Mouse (Mus musculus) left cerebral cortex, adult 2 months (tissue): Measurements from ENCODE around the gene Gpr3. TPM values are rescaled to one million over a fixed set of nuclear protein-coding genes. Genes with fewer than 3 reads are reported as not detected.

ENCODE experiments used
- DNase-seq, 2 experiments: peaks; one replicate each; pipeline ENCODE4 v3.0.0; 2021 to 2022; ENCODE audit warnings: low spot score in 2 of 2, mixed read lengths in 1 of 2; ENCODE audit errors: extremely low spot score in 1 of 2
- H3K27ac ChIP-seq: fragments of 200-600 bp; 2 replicates; pipeline ENCODE4 v1.8.1; 2022
- H3K4me3 ChIP-seq: fragments of 200-600 bp; 2 replicates; pipeline ENCODE4 v1.8.1; 2022
- CTCF ChIP-seq: fragments of 200-600 bp; IDR thresholded peaks from 2 replicates; pipeline ENCODE4 v1.8.1; 2022; ENCODE audit warnings: antibody characterized with exemption, mild to moderate bottlenecking, moderate library complexity
- intact Hi-C: fragments of 180-260 bp; cut with DNase I; formaldehyde crosslinking; loops from one replicate; pipeline ENCODE4 v1.15.1; 2025
- total RNA-seq, 2 experiments: library from RNA; stranded (reverse); gene quantifications; 2 replicates each; pipeline ENCODE4 v1.2.3; 2021

Gene Gpr3
- total RNA-seq, 2 experiments from 2014 or later = 12.5 to 15.6 TPM

DNA sequence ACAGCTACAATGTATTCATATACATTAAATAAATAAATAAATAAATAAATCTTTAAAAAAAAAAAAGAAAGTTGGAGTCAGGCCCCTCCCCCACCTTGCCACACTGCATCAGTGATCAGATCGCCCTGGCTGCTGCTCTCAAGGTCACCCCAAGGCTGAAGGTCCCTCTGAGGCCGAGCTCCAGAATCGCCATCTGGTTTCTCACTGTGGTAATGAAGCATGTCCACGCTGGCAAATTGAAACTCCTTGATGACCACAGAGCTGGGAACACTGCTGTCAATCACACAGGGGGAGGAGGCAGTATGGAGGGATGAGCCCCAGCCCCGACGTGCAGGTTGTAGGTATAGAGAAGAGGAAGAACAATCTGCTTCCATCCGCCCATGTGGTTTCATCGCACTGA, 15.3 kb upstream of the Gpr3 start:
- TF ChIP-seq CTCF = no peak
- intact Hi-C loops = no loop called here
- H3K27ac ChIP-seq = no peak overlapping the region

DNA sequence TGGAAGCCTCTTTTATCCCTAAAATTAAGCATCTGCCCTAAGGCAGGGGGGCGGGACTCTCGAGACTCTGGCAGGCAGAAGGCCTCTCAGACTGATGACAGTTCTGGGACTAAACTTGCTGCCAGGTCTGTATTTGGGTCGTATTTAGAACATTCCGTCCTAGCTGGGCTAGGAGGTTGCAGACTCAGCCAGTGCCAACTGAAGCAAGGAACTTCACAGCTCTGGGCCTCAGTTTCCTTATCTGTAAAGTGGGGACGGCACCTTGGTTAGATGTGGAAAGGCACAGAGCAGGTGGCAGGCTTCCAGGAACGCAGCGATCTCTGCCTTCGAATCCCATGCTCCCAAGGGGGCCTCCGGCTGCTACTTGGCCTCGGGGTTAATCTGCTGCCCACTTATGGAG, 13.7 kb upstream of the Gpr3 start:
- no peak overlapping the region for H3K4me3 ChIP-seq
- intact Hi-C loops = no loop called here
- no peak for TF ChIP-seq CTCF

More for the DNA sequence above, 15.3 kb upstream of the Gpr3 start:
- no peak overlapping the region for H3K4me3 ChIP-seq
- no peak for DNase-seq

DNA sequence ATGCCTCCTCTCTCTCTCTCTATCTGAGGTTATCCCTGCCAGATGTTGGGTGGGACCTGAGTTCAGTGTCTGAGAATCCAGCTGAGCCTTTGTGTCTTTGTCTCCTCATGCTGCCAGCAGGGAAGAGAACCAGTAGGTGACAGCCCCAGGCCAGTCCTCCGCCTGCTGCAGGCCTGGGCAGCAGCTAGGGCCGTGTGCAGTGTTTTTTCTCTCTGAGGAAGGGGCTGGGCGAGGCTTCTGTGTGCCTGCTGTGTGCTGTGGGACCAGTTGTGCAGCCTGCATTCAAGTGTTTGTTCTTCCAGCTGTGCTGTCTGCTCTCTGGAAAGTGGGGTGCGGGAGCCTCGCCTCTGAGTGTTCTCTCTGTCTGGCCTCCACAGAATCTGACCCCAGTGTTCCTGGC, 11.5 kb upstream of the Gpr3 start:
- TF ChIP-seq CTCF = no peak
- Histone ChIP-seq H3K4me3 (no peak overlapping the region), H3K27ac (no peak overlapping the region)
- DNase-seq = no peak
- intact Hi-C loops = no loop called here

More for the DNA sequence above, 13.7 kb upstream of the Gpr3 start:
- DNase-seq = no peak
- H3K27ac ChIP-seq = no peak overlapping the region

DNA sequence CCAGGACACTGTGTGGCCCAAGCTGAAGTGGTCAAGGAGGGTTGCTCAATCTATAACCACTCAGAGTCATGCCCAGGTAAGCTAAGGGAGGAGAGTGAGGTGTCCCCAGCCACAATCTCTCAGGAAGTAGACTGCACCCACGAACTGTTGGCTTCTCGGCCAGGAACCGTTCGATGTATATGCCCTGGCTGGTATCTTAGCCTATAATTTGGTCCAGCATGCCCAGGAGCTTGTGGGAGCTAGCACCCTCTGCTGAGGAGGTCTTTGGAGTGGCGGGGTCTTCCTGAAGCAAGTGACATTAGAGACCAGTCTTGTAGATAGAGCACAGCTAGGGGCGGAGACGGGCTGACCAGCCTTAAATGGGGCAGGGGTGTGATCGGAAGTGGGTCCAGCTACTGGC, 9.4 kb upstream of the Gpr3 start:
- H3K27ac ChIP-seq = no peak overlapping the region
- no peak for TF ChIP-seq CTCF
- intact Hi-C loops = no loop called here
- DNase-seq = no peak
- H3K4me3 ChIP-seq = no peak overlapping the region

DNA sequence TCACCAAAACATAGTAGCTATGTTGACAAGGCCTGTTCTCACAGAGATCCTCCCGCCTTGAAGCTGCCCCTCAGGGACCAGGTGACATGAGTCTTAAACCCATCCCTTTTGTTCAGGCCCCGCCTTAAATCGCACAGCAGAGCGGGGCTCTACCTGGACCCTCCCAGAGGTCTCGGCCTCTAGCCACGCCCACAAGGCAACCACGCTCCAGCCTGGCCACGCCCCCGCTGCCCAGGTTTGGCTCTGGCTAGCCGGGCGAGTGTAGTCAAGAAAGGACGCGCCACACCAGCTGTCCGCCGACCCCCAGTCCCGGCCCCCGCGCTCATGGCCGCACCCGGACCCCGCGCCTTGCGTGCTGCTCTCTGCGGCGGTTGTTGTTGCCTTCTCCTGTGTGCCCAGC, 8.3 kb upstream of the Gpr3 start:
- no peak for TF ChIP-seq CTCF
- H3K27ac ChIP-seq = no peak overlapping the region
- no peak overlapping the region for H3K4me3 ChIP-seq
- intact Hi-C loops = no loop called here
- DNase-seq = no peak

DNA sequence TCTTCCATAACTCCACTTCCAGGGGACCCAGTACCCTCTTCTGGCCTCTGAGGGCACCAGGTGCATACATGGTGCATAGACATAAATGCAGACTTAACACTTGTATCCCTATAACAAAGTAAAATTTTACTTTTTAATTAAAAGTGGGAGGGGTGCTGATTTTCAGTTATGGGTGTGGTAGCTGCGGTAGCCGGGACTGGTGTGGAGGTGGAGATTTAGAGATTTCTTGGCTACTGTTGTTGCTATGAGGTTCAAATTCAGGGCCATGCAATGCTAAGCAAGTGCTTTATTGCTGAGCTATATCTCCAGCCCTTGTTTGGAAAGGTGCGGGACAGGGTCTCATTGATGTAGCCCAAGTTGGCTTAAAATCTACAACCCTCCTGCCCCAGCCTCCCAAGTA, 6.4 kb upstream of the Gpr3 start:
- DNase-seq = no peak
- no peak overlapping the region for H3K27ac ChIP-seq
- intact Hi-C loops = no loop called here

DNA sequence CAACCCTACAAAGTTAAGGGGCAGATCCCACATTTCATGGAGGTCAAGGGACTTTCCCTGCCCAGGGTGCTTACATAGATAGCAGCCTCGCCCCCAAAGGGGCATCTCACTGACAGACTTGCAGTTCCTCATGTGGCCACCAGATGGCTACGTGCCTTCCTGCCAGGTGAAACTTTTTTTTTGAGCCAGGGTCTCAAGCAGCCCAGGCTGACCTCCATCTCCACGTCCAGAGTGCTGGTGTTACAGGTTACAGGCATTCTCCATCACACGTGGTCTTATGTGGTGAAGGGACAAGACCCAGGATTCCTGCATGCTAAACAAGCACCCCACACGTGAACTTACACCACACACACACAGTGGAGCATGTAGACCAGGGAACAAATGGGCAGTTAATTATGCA, 5.3 kb upstream of the Gpr3 start:
- intact Hi-C loops = no loop called here
- DNase-seq = peak in 1 of 2 experiments; percentile 59
- TF ChIP-seq CTCF = peak; percentile 89
- Histone ChIP-seq H3K4me3 (no peak overlapping the region), H3K27ac (no peak overlapping the region)

More for the DNA sequence above, 6.4 kb upstream of the Gpr3 start:
- no peak overlapping the region for H3K4me3 ChIP-seq
- no peak for TF ChIP-seq CTCF

DNA sequence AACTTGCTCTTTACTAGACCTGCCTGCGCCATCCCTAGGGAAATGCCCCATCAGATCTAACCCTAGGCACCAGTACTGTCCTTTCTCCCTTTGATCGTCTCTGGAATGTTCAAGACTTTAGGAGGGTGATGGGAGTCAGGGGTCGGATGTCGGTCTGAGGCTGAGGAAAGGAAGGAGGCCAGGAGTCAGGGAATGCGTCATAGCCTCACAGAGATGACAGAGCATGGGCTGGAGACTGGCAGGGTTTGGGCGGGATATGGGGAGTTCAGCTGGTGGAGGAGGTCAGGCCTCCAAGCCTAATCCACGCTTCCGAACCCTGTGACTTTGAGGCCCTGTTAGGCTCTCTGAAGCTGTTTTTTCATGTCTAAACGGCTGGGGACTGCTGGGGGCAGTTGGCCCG, 1.3 kb upstream of the Gpr3 start:
- TF ChIP-seq CTCF = no peak
- peak overlapping the region; percentile 21 for H3K27ac ChIP-seq
- DNase-seq = no peak
- H3K4me3 ChIP-seq = peak overlapping the region; percentile 83; the same call in 1 of the 2 replicates
- intact Hi-C loops = loop anchor here (2.0 to 5.0 kb wide), 3 partner anchors 85 to 276 kb away; partner anchors contain the start of gene Ahdc1

DNA sequence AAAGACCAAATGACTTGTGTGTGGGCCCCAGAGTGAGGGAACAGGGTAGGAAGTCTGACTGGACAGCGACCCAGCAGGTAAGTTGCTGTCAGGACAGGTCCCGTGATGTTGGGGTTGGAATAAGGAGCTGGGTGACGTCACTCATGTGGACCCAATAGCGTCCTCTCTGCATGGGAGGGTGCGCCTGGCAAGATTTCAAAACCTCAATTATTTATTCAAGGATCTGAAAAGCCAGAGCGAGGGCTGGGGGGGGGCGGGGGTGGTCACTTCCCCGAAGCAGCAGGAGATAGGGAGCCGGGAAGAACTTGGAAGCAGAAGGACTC, 893 bp upstream of the Gpr3 start:
- TF ChIP-seq CTCF = no peak; the same call in 1 of the 2 replicates
- no peak for DNase-seq
- peak overlapping the region; percentile 83 for H3K4me3 ChIP-seq
- intact Hi-C loops = loop anchor here (2.0 to 5.0 kb wide), 3 partner anchors 86 to 276 kb away; partner anchors contain the start of gene Ahdc1
- H3K27ac ChIP-seq = peak overlapping the region; percentile 73

DNA sequence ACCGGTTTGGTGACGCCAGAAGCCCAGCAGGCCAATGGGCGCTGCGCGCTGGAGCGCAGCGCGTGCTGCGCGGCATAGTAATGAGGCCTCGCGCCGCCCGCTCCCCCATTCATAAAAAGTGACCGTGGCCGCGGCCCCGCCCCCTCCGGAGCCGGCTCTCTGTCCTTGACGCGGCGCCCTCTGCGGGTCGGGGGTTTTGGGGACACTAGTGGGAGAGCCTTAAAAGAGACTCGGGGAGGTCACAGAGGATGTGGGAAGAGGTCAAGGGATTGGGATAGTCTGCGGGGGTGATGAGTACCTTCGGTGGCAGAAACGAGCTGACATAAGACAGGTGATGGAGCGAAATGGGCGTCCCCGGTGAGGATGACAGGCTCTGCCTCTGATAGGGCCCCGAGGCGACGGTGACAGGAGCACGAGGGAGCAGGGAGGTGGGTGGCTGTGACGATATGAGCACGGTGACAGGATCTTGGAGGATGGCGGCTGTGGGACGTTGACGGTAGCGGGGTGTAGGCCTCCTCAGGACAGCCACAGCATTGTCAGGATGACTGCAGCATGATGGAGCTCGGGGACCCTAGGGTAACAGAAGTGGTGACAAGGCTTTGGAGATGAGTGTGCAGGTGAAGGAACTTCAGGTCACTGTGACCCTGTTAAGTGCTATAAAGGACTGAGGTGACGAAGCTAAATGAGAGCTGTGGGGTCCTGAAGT, 379 bp upstream of the Gpr3 start:
- intact Hi-C loops = loop anchor here (2.0 to 5.0 kb wide), 3 partner anchors 86 to 275 kb away; partner anchors contain the start of gene Ahdc1
- TF ChIP-seq CTCF = peak; percentile 36
- DNase-seq = peak; percentile 83 to 87
- Histone ChIP-seq H3K4me3 (peak overlapping the region; percentile 83), H3K27ac (peak overlapping the region; percentile 86)

DNA sequence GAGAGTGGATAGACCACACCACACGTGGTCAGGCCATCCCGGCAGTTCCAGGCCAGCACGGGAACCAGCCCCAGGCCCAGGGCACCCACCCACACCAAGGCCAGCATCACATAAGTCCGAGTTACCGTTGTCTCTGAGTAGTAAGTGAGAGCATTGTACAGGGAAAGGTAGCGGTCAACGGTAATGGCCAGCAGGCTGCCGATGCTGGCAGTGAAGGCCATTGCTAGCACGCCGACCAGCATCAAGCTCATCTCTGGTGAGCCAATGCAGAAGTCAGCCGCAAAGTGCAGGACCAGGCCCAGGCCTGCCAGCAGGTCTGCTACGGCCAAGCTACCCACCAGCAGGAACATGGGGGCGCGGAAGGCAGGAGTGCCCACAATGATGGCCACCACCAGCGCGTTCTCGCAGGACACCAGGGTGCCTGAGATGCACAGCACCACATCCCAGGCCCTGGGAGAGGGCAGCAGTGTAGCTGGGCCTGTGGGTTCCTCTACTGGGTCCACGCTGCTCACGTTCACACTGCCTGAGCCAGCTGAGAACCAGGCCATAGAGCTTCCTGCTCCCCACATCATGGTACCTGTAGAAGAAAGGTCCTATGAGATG, 1.4 kb downstream of the Gpr3 start:
- intact Hi-C loops = loop anchor here (5.0 kb wide), 1 partner anchor 274 kb away; no protein-coding TSS in a partner anchor
- Histone ChIP-seq H3K27ac (no peak overlapping the region), H3K4me3 (no peak overlapping the region)
- no peak for TF ChIP-seq CTCF
- DNase-seq = no peak

DNA sequence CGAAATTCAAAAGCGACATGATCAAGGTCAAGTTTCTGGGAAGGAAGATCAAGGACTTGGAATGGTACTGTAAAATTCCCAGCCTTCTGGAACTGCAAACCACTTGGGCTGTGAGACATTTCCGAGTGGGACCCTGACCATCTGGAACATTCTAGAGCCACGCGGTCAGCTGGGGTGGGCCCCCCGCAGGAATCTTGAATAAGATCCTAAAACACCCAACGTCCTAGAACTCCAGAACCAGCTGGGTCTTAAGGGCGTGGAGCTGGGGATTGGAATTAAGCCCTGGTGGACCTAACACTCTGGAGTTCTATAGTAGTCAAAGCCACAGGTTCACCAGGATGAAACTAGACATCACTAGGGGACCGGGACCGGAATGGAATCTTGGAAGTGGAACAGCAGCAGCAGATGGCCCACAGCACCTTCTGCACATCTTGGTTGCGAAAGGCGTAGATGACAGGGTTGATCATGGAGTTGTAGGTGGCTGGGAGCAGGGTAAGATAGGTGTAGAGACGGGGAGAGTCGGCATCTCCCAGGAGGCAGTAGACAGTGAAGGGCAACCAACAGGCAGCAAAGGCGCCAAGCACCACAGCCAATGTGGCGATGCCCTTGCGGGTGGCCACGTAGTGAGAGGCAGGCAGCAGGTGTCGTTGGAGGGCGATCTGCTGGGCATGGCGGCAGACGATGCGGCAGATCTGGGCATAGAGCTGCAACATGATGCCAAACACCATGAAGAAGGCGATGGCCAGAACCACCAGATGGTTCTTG, 2.1 kb downstream of the Gpr3 start:
- DNase-seq = no peak
- intact Hi-C loops = loop anchor here (5.0 kb wide), 1 partner anchor 273 kb away; no protein-coding TSS in a partner anchor
- no peak overlapping the region for H3K27ac ChIP-seq
- H3K4me3 ChIP-seq = no peak overlapping the region
- no peak for TF ChIP-seq CTCF
